Mouse (Mus musculus) MEL (cell line): ENCODE results near the gene Hmces. TPM values are rescaled to one million over a fixed set of nuclear protein-coding genes. Genes with fewer than 3 reads are reported as not detected.
A peak's percentile ranks its signal among the peaks of the same experiment; 100 is the strongest.

ENCODE experiments used
- DNase-seq: peaks from one replicate; pipeline ENCODE4 v3.0.0; 2011; ENCODE audit warnings: low read depth, low spot score
- H3K27ac ChIP-seq: 2 replicates; pipeline ENCODE4 v1.5.1; 2012; ENCODE audit warnings: low read depth, mild to moderate bottlenecking, control low read depth, low read length, moderate library complexity; ENCODE audit not compliant: control insufficient read depth
- H3K27me3 ChIP-seq, 2 experiments: fragments of 150-350 bp in 1 of 2; sonication (generic) in 1 of 2; 2 replicates each; pipeline ENCODE4 v1.6.1; 2012; ENCODE audit warnings: low read length in 2 of 2, mild to moderate bottlenecking in 2 of 2, improper control_type of control experiment in 1 of 2, moderate library complexity in 1 of 2; ENCODE audit not compliant: insufficient read depth in 2 of 2, control insufficient read depth in 1 of 2
- H3K36me3 ChIP-seq, 2 experiments: 2 replicates each; pipeline ENCODE4 v1.6.1; 2012 to 2014; ENCODE audit warnings: low read length in 2 of 2, improper control_type of control experiment in 1 of 2, inconsistent platforms in 1 of 2, mild to moderate bottlenecking in 1 of 2; ENCODE audit not compliant: insufficient read depth in 2 of 2, control insufficient read depth in 1 of 2
- H3K4me1 ChIP-seq, 2 experiments: fragments of 150-350 bp in 1 of 2; sonication (generic) in 1 of 2; 2 replicates each; pipeline ENCODE4 v1.6.1; 2012; ENCODE audit warnings: low read length in 2 of 2, improper control_type of control experiment in 1 of 2, mild to moderate bottlenecking in 1 of 2; ENCODE audit not compliant: insufficient read depth in 2 of 2, control insufficient read depth in 1 of 2
- H3K4me3 ChIP-seq, 2 experiments: fragments of 150-350 bp in 1 of 2; sonication (generic) in 1 of 2; 2 replicates each; pipeline ENCODE4 v1.5.1; 2012; ENCODE audit warnings: low read depth in 2 of 2, low read length in 2 of 2, mild to moderate bottlenecking in 2 of 2, moderate library complexity in 2 of 2, control low read depth in 1 of 2, improper control_type of control experiment in 1 of 2; ENCODE audit not compliant: control insufficient read depth in 1 of 2, insufficient read depth in 1 of 2
- H3K79me2 ChIP-seq: 2 replicates; pipeline ENCODE4 v1.6.1; 2012; ENCODE audit warnings: mild to moderate bottlenecking, low read length, moderate library complexity; ENCODE audit not compliant: control insufficient read depth, poor library complexity, insufficient read depth
- H3K9ac ChIP-seq: 2 replicates; pipeline ENCODE4 v1.6.1; 2012; ENCODE audit warnings: low read depth, mild to moderate bottlenecking, control low read depth, low read length, moderate library complexity; ENCODE audit not compliant: control insufficient read depth, poor library complexity, severe bottlenecking
- H3K9me3 ChIP-seq: fragments of 150-350 bp; sonication (generic); replicated peaks from 2 replicates; pipeline ENCODE4 v1.6.1; 2012; ENCODE audit warnings: mild to moderate bottlenecking, low read length, improper control_type of control experiment, moderate library complexity; ENCODE audit not compliant: insufficient read depth
- BHLHE40 ChIP-seq: IDR thresholded peaks from 2 replicates; pipeline ENCODE4 v1.6.1; 2012; ENCODE audit warnings: low read depth, mild to moderate bottlenecking, inconsistent platforms, low read length, improper control_type of control experiment, borderline replicate concordance
- CTCF ChIP-seq, 3 experiments: IDR thresholded peaks in 2 of 3; conservative IDR thresholded peaks in 1 of 3; 2 replicates each; pipeline ENCODE4 v1.5.1; 2011 to 2012; ENCODE audit warnings: low read length in 3 of 3, low read depth in 2 of 3, mild to moderate bottlenecking in 2 of 3, improper control_type of control experiment in 1 of 3, inconsistent platforms in 1 of 3, mixed read lengths in 1 of 3, moderate library complexity in 1 of 3; ENCODE audit not compliant: control insufficient read depth in 1 of 3, insufficient read depth in 1 of 3, poor library complexity in 1 of 3, severe bottlenecking in 1 of 3
- E2F4 ChIP-seq: IDR thresholded peaks from 2 replicates; pipeline ENCODE4 v1.6.1; 2011; ENCODE audit warnings: low read depth, low read length, improper control_type of control experiment, borderline replicate concordance
- ETS1 ChIP-seq: IDR thresholded peaks from 2 replicates; pipeline ENCODE4 v1.6.1; 2012; ENCODE audit warnings: low read depth, mild to moderate bottlenecking, inconsistent platforms, low read length, improper control_type of control experiment, moderate library complexity
- GATA1 ChIP-seq: IDR thresholded peaks from 2 replicates; pipeline ENCODE4 v1.6.1; 2011; ENCODE audit warnings: low read depth, low read length, improper control_type of control experiment
- HCFC1 ChIP-seq: IDR thresholded peaks from 2 replicates; pipeline ENCODE4 v1.6.1; 2012; ENCODE audit warnings: low read depth, mild to moderate bottlenecking, inconsistent platforms, low read length, improper control_type of control experiment, moderate library complexity
- KAT2A ChIP-seq: conservative IDR thresholded peaks from 2 replicates; pipeline ENCODE4 v1.6.1; 2012; ENCODE audit warnings: low read depth, low read length, improper control_type of control experiment, inconsistent platforms
- MAX ChIP-seq: IDR thresholded peaks from 2 replicates; pipeline ENCODE4 v1.6.1; 2011; ENCODE audit warnings: low read length, improper control_type of control experiment
- MAZ ChIP-seq: IDR thresholded peaks from 2 replicates; pipeline ENCODE4 v1.6.1; 2012; ENCODE audit warnings: low read depth, mild to moderate bottlenecking, inconsistent platforms, low read length, improper control_type of control experiment
- MXI1 ChIP-seq: IDR thresholded peaks from 2 replicates; pipeline ENCODE4 v1.6.1; 2011; ENCODE audit warnings: mild to moderate bottlenecking, low read depth, low read length, improper control_type of control experiment
- MYC ChIP-seq: IDR thresholded peaks from 2 replicates; pipeline ENCODE4 v1.6.1; 2011; ENCODE audit warnings: low read depth, mild to moderate bottlenecking, low read length, improper control_type of control experiment, moderate library complexity
- NELFE ChIP-seq: IDR thresholded peaks from 2 replicates; pipeline ENCODE4 v1.6.1; 2011; ENCODE audit warnings: low read depth, low read length, improper control_type of control experiment
- NRF1 ChIP-seq: IDR thresholded peaks from 2 replicates; pipeline ENCODE4 v1.6.1; 2014; ENCODE audit warnings: low read depth, mild to moderate bottlenecking, inconsistent platforms, low read length, improper control_type of control experiment, moderate library complexity; ENCODE audit not compliant: poor library complexity, insufficient read depth, severe bottlenecking
- POLR2A ChIP-seq, 2 experiments: IDR thresholded peaks; 2 replicates each; pipeline ENCODE4 v1.6.1; 2011 to 2012; ENCODE audit warnings: low read length in 2 of 2, mild to moderate bottlenecking in 2 of 2, control low read depth in 1 of 2, improper control_type of control experiment in 1 of 2, low read depth in 1 of 2, moderate library complexity in 1 of 2; ENCODE audit not compliant: control insufficient read depth in 1 of 2, insufficient read depth in 1 of 2, poor library complexity in 1 of 2
- POLR2AphosphoS2 ChIP-seq: IDR thresholded peaks from 2 replicates; pipeline ENCODE4 v1.6.1; 2011; ENCODE audit warnings: low read length, improper control_type of control experiment
- RAD21 ChIP-seq: IDR thresholded peaks from 2 replicates; pipeline ENCODE4 v1.6.1; 2011; ENCODE audit warnings: mild to moderate bottlenecking, low read depth, low read length, improper control_type of control experiment
- RCOR1 ChIP-seq: IDR thresholded peaks from 2 replicates; pipeline ENCODE4 v1.6.1; 2012; ENCODE audit warnings: low read depth, mild to moderate bottlenecking, inconsistent platforms, low read length, improper control_type of control experiment
- SIN3A ChIP-seq: IDR thresholded peaks from 2 replicates; pipeline ENCODE4 v1.6.1; 2012; ENCODE audit warnings: low read length, improper control_type of control experiment, inconsistent platforms
- SMC3 ChIP-seq: IDR thresholded peaks from 2 replicates; pipeline ENCODE4 v1.6.1; 2011; ENCODE audit warnings: low read depth, low read length, improper control_type of control experiment
- TAL1 ChIP-seq: IDR thresholded peaks from 2 replicates; pipeline ENCODE4 v1.6.1; 2012; ENCODE audit warnings: mild to moderate bottlenecking, inconsistent platforms, low read length, moderate library complexity, mixed read lengths
- TBP ChIP-seq: IDR thresholded peaks from 2 replicates; pipeline ENCODE4 v1.8.0; 2011; ENCODE audit warnings: low read depth, low read length, improper control_type of control experiment
- TCF12 ChIP-seq: IDR thresholded peaks from 2 replicates; pipeline ENCODE4 v1.6.1; 2014; ENCODE audit warnings: low read depth, mild to moderate bottlenecking, inconsistent platforms, low read length, improper control_type of control experiment, moderate library complexity
- USF1 ChIP-seq: IDR thresholded peaks from 2 replicates; pipeline ENCODE4 v1.6.1; 2014; ENCODE audit warnings: low read depth, mild to moderate bottlenecking, inconsistent platforms, low read length, improper control_type of control experiment, moderate library complexity
- USF2 ChIP-seq, 2 experiments: IDR thresholded peaks; 2 replicates each; pipeline ENCODE4 v1.6.1; 2011 to 2012; ENCODE audit warnings: improper control_type of control experiment in 2 of 2, low read length in 2 of 2, borderline replicate concordance in 1 of 2, inconsistent platforms in 1 of 2, low read depth in 1 of 2, mild to moderate bottlenecking in 1 of 2; ENCODE audit not compliant: insufficient read depth in 1 of 2
- ZC3H11A ChIP-seq: IDR thresholded peaks from 2 replicates; pipeline ENCODE4 v1.6.1; 2012; ENCODE audit warnings: low read depth, mild to moderate bottlenecking, inconsistent platforms, low read length, improper control_type of control experiment
- ZKSCAN1 ChIP-seq: IDR thresholded peaks from 2 replicates; pipeline ENCODE4 v1.6.1; 2012; ENCODE audit warnings: low read depth, mild to moderate bottlenecking, inconsistent platforms, low read length, improper control_type of control experiment, moderate library complexity
- ZMIZ1 ChIP-seq: IDR thresholded peaks from 2 replicates; pipeline ENCODE4 v1.6.1; 2012; ENCODE audit warnings: low read depth, mild to moderate bottlenecking, inconsistent platforms, low read length, improper control_type of control experiment, moderate library complexity
- ZNF384 ChIP-seq: IDR thresholded peaks from 2 replicates; pipeline ENCODE4 v1.6.1; 2012; ENCODE audit warnings: low read depth, mild to moderate bottlenecking, inconsistent platforms, low read length, improper control_type of control experiment
- polyA plus RNA-seq, 2 experiments: library from polyadenylated mRNA; stranded (reverse) in 1 of 2; unstranded in 1 of 2; fragments of >175 nt in 1 of 2; fragments of >200 nt in 1 of 2; gene quantifications; 2 replicates each; pipeline versions ENCODE4 v1.2.1 to v1.2.4; 2012; ENCODE audit warnings: low replicate concordance in 2 of 2, low read depth in 1 of 2; ENCODE audit not compliant: insufficient read length in 2 of 2, insufficient read depth in 1 of 2, missing spikeins in 1 of 2
- total RNA-seq: library from RNA; depleted of rRNA; stranded (reverse); fragments of 300-350 nt; gene quantifications from 2 replicates; pipeline ENCODE4 v1.2.3, GENCODE M21; 2012

Hmces gene
- total and polyA plus RNA-seq, 3 experiments = 23.6 to 26.8 TPM; not detected in 1

GRCm38 (mm10) chr6:87886721-87887120, 27.0 kb upstream of the Hmces start:
- TF ChIP-seq E2F4 (no peak), TCF12 (no peak), ETS1 (no peak), ZKSCAN1 (no peak), RCOR1 (no peak), KAT2A (no peak), SIN3A (no peak), ZC3H11A (no peak), USF2 (IDR thresholded peaks at IDR 0.05; ENCODE audit: borderline replicate concordance in 1 of 2, insufficient read depth in 1 of 2, low read depth in 1 of 2, low read length in 2 of 2) (no peak), ZNF384 (no peak), USF1 (no peak), BHLHE40 (no peak), POLR2A (IDR thresholded peaks at IDR 0.05; ENCODE audit: control insufficient read depth in 1 of 2, insufficient read depth in 1 of 2, low read depth in 1 of 2, low read length in 2 of 2, poor library complexity in 1 of 2) (no peak), CTCF (IDR thresholded peaks at IDR 0.05 in 2 of 3, conservative IDR thresholded peaks at IDR 0.05 in 1 of 3; ENCODE audit: control insufficient read depth in 1 of 3, insufficient read depth in 1 of 3, low read depth in 2 of 3, low read length in 3 of 3, poor library complexity in 1 of 3, severe bottlenecking in 1 of 3) (no peak)
- Histone ChIP-seq H3K4me3 (no peak overlapping the region), H3K4me1 (peaks cover 6 to 11% of the 10 kb centered on the region in 2 experiments; a peak in 3 of 4 replicates), H3K27ac (no peak overlapping the region), H3K9me3 (no peaks in the 10 kb centered on the region), H3K36me3 (peaks cover 7% of the 10 kb centered on the region in 2 experiments), H3K9ac (0 out of 2 replicates have a peak overlapping the region, but pooled peaks have one; percentile 3), H3K79me2 (peaks cover 13% of the 10 kb centered on the region), H3K27me3 (no peaks in the 10 kb centered on the region; a peak in 1 of 4 replicates)
- peak; percentile 19 for DNase-seq

GRCm38 (mm10) chr6:87887594-87888233, 26.0 kb upstream of the Hmces start, which contains the start of gene Copg1:
Copg1 (plus strand) TSS chr6:87887814.
- DNase-seq = peak; percentile 98
- H3K9ac ChIP-seq = peak within 1 kb of the TSS; percentile 92
- peaks cover 6 to 11% of the 10 kb centered on the region in 2 experiments; a peak in 3 of 4 replicates for H3K4me1 ChIP-seq
- H3K36me3 ChIP-seq = peaks cover 7% of the 10 kb centered on the region in 2 experiments
- H3K27ac ChIP-seq = peak within 1 kb of the TSS; percentile 78
- no peaks in the 10 kb centered on the region; a peak in 1 of 4 replicates for H3K27me3 ChIP-seq
- no peaks in the 10 kb centered on the region for H3K9me3 ChIP-seq
- peak within 1 kb of the TSS; percentile 70 to 88 for H3K4me3 ChIP-seq
- peaks cover 13% of the 10 kb centered on the region for H3K79me2 ChIP-seq
- TF ChIP-seq TAL1 (no peak), TBP (peak; percentile 86), HCFC1 (peak; percentile 83), KAT2A (no peak; the same call in 1 of the 2 replicates), MAZ (0 out of 2 replicates have a peak, but pooled peaks have one; percentile 49), MYC (no peak; the same call in 1 of the 2 replicates), USF1 (peak; percentile 20; the same call in 1 of the 2 replicates), ZC3H11A (peak; percentile 41), POLR2A (IDR thresholded peaks at IDR 0.05; ENCODE audit: control insufficient read depth in 1 of 2, insufficient read depth in 1 of 2, low read depth in 1 of 2, low read length in 2 of 2, poor library complexity in 1 of 2) (peak; percentile 83 to 95), CTCF (IDR thresholded peaks at IDR 0.05 in 2 of 3, conservative IDR thresholded peaks at IDR 0.05 in 1 of 3; ENCODE audit: control insufficient read depth in 1 of 3, insufficient read depth in 1 of 3, low read depth in 2 of 3, low read length in 3 of 3, poor library complexity in 1 of 3, severe bottlenecking in 1 of 3) (peak; percentile 84 to 97 (median 92)), GATA1 (no peak), SIN3A (peak; percentile 78), MAX (peak; percentile 62; the same call in 1 of the 2 replicates), ZMIZ1 (0 out of 2 replicates have a peak, but pooled peaks have one; percentile 67), ETS1 (0 out of 2 replicates have a peak, but pooled peaks have one; percentile 16), RAD21 (peak; percentile 48), BHLHE40 (no peak), NELFE (peak; percentile 92), POLR2AphosphoS2 (peak; percentile 88), SMC3 (peak; percentile 92), MXI1 (peak; percentile 75), NRF1 (peak; percentile 92), TCF12 (peak; percentile 58)
